Mouse (Mus musculus): ENCODE results near the gene Rsad1. TPM values are rescaled to one million over a fixed set of nuclear protein-coding genes. Genes with fewer than 3 reads are reported as not detected.

The Rsad1 gene
- total and polyA plus RNA-seq, 2 experiments from 2014 or later: 9.2 to 12.9 TPM

DNA sequence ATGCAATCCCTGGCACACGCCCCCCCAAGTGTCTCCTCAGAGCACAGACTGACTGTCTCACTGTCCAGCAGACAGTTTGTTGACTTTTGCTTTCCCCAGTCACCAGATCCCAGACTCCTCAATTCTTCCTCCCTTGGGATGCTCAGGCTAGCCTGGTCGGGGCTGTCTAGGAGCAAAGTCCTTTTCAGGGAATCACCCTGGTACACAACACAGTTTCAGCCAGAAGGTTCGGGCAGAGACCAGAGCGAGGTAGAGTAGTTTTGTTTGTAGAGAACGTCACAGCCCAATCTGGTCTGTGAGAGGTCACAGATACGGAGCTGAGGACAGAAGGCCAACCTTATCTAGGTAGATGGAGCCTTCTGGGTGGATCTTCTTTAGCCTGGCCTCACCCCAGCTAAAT, 17.5 kb upstream of the Rsad1 start:
- Histone ChIP-seq H3K9ac (replicated peaks; ENCODE audit: low read length) (no peak overlapping the region), H3K9me3 (ENCODE audit: low read length) (no peaks in the 10 kb centered on the region), H3K4me2 (ENCODE audit: low read depth, low read length) (no peak overlapping the region), H3K27me3 (ENCODE audit: insufficient read depth, low read length) (0 out of 2 replicates have a peak, but pooled peaks cover 6% of the 10 kb centered on the region), H3K4me1 (ENCODE audit: insufficient read depth, low read length) (peaks cover 8% of the 10 kb centered on the region), H3K4me3 (ENCODE audit: low read length) (no peak overlapping the region), H3K36me3 (ENCODE audit: insufficient read depth, low read length) (no peaks in the 10 kb centered on the region), H3K27ac (no peak overlapping the region)
- WGBS: 81% methylated on average over 6 of the region's 6 CpGs
- ATAC-seq (no peak), DNase-seq (ENCODE audit: low spot score) (no peak)
- TF ChIP-seq CTCF (IDR thresholded peaks at IDR 0.05; ENCODE audit: low read depth): no peak

GRCm38 (mm10) chr11:94565151-94565479, 16.1 kb upstream of the Rsad1 start:
- Histone ChIP-seq H3K4me1 (ENCODE audit: insufficient read depth, low read length) (peaks cover 8% of the 10 kb centered on the region), H3K4me3 (ENCODE audit: low read length) (peak overlapping the region; percentile 11), H3K27me3 (ENCODE audit: insufficient read depth, low read length) (0 out of 2 replicates have a peak, but pooled peaks cover 6% of the 10 kb centered on the region), H3K9ac (replicated peaks; ENCODE audit: low read length) (no peak overlapping the region), H3K4me2 (ENCODE audit: low read depth, low read length) (peak overlapping the region; percentile 45), H3K36me3 (ENCODE audit: insufficient read depth, low read length) (no peaks in the 10 kb centered on the region), H3K27ac (no peak overlapping the region), H3K9me3 (ENCODE audit: low read length) (no peaks in the 10 kb centered on the region)
- peak; percentile 53 for TF ChIP-seq CTCF (IDR thresholded peaks at IDR 0.05; ENCODE audit: low read depth)
- 19% methylated on average over 16 of the region's 16 CpGs for WGBS
- no peak for ATAC-seq
- peak; percentile 54 for DNase-seq (ENCODE audit: low spot score)

GRCm38 (mm10) chr11:94564437-94565150, 15.5 kb upstream of the Rsad1 start, which contains the start of gene Chad:
Gene Chad, plus strand, starts transcription at chr11:94565047.
- H3K27ac ChIP-seq: no peak within 1 kb of the TSS
- H3K4me3 ChIP-seq (ENCODE audit: low read length): peak within 1 kb of the TSS; percentile 11
- ATAC-seq: peak; percentile 45; the same call in 1 of the 2 replicates
- DNase-seq (ENCODE audit: low spot score): peak; percentile 46
- TF ChIP-seq CTCF (IDR thresholded peaks at IDR 0.05; ENCODE audit: low read depth): peak; percentile 40
- H3K36me3 ChIP-seq (ENCODE audit: insufficient read depth, low read length): no peaks in the 10 kb centered on the region
- peak within 1 kb of the TSS; percentile 45 for H3K4me2 ChIP-seq (ENCODE audit: low read depth, low read length)
- H3K9ac ChIP-seq (replicated peaks; ENCODE audit: low read length): no peak within 1 kb of the TSS
- 3% methylated on average over 35 of the region's 35 CpGs for WGBS
- 0 out of 2 replicates have a peak, but pooled peaks cover 6% of the 10 kb centered on the region for H3K27me3 ChIP-seq (ENCODE audit: insufficient read depth, low read length)
- peaks cover 8% of the 10 kb centered on the region for H3K4me1 ChIP-seq (ENCODE audit: insufficient read depth, low read length)
- no peaks in the 10 kb centered on the region for H3K9me3 ChIP-seq (ENCODE audit: low read length)

DNA sequence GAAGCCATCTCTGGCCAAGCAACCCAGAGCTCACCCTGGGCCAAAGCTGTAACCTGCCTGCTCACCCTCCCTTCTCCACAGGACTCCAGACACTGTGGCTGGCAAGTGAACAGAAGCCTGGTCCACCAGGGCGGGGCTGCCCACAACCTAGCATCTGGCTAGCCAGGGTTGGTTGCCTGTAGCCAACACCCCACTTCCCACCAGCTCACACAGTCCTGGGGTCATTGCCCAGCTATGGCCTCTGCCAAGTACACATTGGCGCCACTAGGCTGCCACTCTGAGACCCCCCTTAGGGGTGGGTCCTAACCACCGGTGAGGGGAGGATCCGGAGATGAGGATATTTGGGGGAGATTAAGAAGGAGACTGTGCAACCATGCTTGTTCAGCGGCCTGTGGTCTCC, 14.8 kb upstream of the Rsad1 start:
- no peak overlapping the region for H3K27ac ChIP-seq
- H3K9ac ChIP-seq (replicated peaks; ENCODE audit: low read length): no peak overlapping the region
- ATAC-seq (peak; percentile 59), DNase-seq (ENCODE audit: low spot score) (no peak)
- H3K36me3 ChIP-seq (ENCODE audit: insufficient read depth, low read length): no peaks in the 10 kb centered on the region
- 0 out of 2 replicates have a peak, but pooled peaks cover 6% of the 10 kb centered on the region for H3K27me3 ChIP-seq (ENCODE audit: insufficient read depth, low read length)
- H3K4me2 ChIP-seq (ENCODE audit: low read depth, low read length): peak overlapping the region; percentile 45; the same call in 1 of the 2 replicates
- TF ChIP-seq CTCF (IDR thresholded peaks at IDR 0.05; ENCODE audit: low read depth): no peak
- H3K9me3 ChIP-seq (ENCODE audit: low read length): no peaks in the 10 kb centered on the region
- no peak overlapping the region for H3K4me3 ChIP-seq (ENCODE audit: low read length)
- H3K4me1 ChIP-seq (ENCODE audit: insufficient read depth, low read length): peaks cover 8% of the 10 kb centered on the region
- WGBS: 36% methylated on average over 5 of the region's 5 CpGs

GRCm38 (mm10) chr11:94563383-94563782, 14.3 kb upstream of the Rsad1 start:
- DNase-seq (ENCODE audit: low spot score): no peak
- TF ChIP-seq CTCF (IDR thresholded peaks at IDR 0.05; ENCODE audit: low read depth): no peak
- Histone ChIP-seq H3K27me3 (ENCODE audit: insufficient read depth, low read length) (0 out of 2 replicates have a peak, but pooled peaks cover 6% of the 10 kb centered on the region), H3K9ac (replicated peaks; ENCODE audit: low read length) (no peak overlapping the region), H3K27ac (no peak overlapping the region), H3K4me2 (ENCODE audit: low read depth, low read length) (no peak overlapping the region), H3K9me3 (ENCODE audit: low read length) (no peaks in the 10 kb centered on the region), H3K36me3 (ENCODE audit: insufficient read depth, low read length) (no peaks in the 10 kb centered on the region), H3K4me1 (ENCODE audit: insufficient read depth, low read length) (peaks cover 8% of the 10 kb centered on the region), H3K4me3 (ENCODE audit: low read length) (no peak overlapping the region)
- 96% methylated on average over 5 of the region's 5 CpGs for WGBS
- no peak for ATAC-seq

DNA sequence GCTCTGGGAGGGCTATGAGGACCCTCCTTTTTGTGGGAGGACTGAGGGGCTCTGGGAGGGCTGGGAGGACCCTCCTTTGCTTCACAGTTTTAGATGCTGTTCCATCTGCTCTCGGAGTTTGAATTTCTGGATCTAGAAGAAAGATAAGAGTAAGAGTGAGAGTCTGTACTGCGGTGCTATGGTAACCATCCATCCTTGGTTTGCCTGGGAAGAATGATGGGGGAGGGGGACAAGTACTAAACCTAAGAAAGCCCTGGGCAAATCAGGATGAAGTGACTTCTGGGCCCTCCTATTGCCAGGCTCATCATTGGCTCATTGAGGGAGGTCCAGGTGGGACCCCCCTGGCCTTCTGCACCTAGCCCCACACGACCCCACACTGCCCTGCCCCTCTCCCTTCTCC, 9.2 kb upstream of the Rsad1 start:
- H3K4me2 ChIP-seq (ENCODE audit: low read depth, low read length): no peak overlapping the region
- no peaks in the 10 kb centered on the region for H3K36me3 ChIP-seq (ENCODE audit: insufficient read depth, low read length)
- no peaks in the 10 kb centered on the region for H3K9me3 ChIP-seq (ENCODE audit: low read length)
- ATAC-seq (no peak), DNase-seq (ENCODE audit: low spot score) (no peak)
- no peak overlapping the region for H3K4me3 ChIP-seq (ENCODE audit: low read length)
- WGBS: 86% methylated on average over 3 of the region's 3 CpGs
- H3K9ac ChIP-seq (replicated peaks; ENCODE audit: low read length): no peak overlapping the region
- no peaks in the 10 kb centered on the region for H3K27me3 ChIP-seq (ENCODE audit: insufficient read depth, low read length)
- no peak for TF ChIP-seq CTCF (IDR thresholded peaks at IDR 0.05; ENCODE audit: low read depth)
- no peak overlapping the region for H3K27ac ChIP-seq
- no peaks in the 10 kb centered on the region for H3K4me1 ChIP-seq (ENCODE audit: insufficient read depth, low read length)

DNA sequence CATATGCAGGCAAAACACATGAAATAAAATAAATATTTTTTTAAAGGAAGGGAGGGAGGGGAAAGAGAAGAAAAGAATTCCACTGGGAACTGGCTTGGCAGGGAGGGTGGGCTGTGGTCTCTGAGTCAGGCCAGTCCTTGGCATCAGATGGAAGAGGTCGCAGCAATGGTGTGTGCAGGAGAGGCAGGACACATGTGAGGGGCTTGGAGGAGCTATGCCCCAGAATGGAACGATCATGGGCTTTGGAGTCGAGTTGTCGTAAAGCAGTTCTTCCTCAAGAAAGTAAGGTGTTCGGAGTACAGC, 1.3 kb upstream of the Rsad1 start:
- no peak for TF ChIP-seq CTCF (IDR thresholded peaks at IDR 0.05; ENCODE audit: low read depth)
- no peak overlapping the region for H3K27ac ChIP-seq
- H3K36me3 ChIP-seq (ENCODE audit: insufficient read depth, low read length): no peaks in the 10 kb centered on the region
- H3K4me3 ChIP-seq (ENCODE audit: low read length): no peak overlapping the region
- H3K27me3 ChIP-seq (ENCODE audit: insufficient read depth, low read length): no peaks in the 10 kb centered on the region
- no peak overlapping the region for H3K4me2 ChIP-seq (ENCODE audit: low read depth, low read length)
- DNase-seq (ENCODE audit: low spot score) (no peak), ATAC-seq (no peak)
- H3K4me1 ChIP-seq (ENCODE audit: insufficient read depth, low read length): peaks cover 7% of the 10 kb centered on the region; the same call in 1 of the 2 replicates
- no peak overlapping the region for H3K9ac ChIP-seq (replicated peaks; ENCODE audit: low read length)
- H3K9me3 ChIP-seq (ENCODE audit: low read length): no peaks in the 10 kb centered on the region
- WGBS: 91% methylated on average over 5 of the region's 5 CpGs
